Mouse (Mus musculus): ENCODE results near the gene Galnt2.
A peak's percentile ranks its signal among the peaks of the same experiment; 100 is the strongest.

Gene Galnt2

DNA sequence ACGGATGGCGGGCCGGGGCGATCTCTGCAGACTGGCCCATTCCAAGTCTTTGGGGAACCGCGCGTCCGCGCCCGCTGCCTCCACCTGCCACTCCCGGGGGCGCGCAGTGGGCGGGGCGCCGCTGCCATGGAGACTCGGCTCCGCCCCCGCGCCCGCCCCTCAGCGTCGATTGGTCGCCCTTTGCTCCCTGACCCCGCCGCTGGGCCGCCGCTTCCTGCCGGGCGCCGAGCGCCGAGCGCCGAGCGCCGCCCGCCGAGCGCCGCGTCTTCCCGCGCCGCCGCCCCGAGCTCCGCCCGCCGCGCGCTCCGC is at the start of gene Galnt2:
Galnt2 (plus strand) TSS at position 216 of the 309 bp plus-strand sequence.
- DNase-seq (ENCODE audit: low spot score in 2 of 2) = peak; percentile 84 to 93

DNA sequence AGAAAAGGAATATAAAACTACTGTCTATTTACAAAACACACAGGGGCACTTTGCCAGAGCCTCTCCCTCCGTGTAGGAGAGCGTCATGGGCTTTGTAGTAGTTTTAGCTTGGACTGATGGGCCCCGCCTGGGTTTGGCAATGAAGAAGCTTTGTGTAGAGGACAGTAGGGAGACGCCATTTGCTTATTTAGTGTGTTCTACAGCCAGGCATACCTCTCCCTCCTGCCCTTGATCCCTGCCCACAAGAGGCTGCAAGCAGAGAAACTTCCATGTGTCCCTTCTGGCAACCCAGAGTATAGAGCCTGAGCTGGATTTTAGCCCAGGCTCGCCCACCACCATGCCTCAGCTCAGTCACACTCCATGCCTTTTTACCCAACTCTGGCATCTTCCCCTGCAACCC is 49.4 kb upstream of the Galnt2 start:
- DNase-seq (ENCODE audit: low spot score in 2 of 2) = no peak

DNA sequence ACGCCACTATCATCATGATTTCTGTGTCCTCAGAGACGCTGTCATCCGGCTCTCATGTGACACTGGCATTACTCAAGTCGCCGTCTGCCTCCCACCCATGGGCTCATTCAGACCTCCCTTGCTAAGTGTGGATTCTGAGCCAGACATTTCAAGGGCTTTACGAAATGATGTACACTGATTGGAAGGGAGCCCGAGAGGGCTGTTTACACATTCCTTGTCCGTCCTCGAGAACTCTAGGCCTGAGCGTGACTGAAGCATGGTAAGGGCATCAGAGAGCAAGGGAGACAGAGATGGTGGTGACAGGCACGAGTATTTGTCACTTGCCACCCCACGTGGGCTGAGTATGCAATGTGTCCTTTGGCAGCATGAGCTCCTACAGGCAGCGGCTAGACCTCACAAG is 49.0 kb upstream of the Galnt2 start:
- no peak for DNase-seq (ENCODE audit: low spot score in 2 of 2)

DNA sequence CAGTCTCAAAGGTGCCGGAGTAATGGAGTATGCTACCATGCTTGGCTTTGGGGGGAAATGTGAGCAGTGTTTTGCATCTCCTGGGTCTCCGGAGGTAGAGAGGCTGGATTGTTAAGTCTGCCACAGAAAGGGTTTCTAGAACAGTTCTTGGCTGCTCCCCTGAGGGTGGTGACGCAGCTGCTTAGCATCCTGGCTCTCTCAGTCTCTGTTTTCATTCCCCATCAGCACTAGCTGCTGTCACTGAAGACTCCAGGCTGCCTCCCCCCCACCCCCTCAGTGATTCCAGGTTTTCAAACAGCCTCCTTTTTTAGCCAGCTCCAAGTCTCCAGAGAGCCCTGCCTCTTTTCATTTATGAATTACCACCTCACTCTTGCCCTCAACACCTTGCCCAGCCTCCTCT is 47.1 kb upstream of the Galnt2 start:
- DNase-seq (ENCODE audit: low spot score in 2 of 2) = no peak

DNA sequence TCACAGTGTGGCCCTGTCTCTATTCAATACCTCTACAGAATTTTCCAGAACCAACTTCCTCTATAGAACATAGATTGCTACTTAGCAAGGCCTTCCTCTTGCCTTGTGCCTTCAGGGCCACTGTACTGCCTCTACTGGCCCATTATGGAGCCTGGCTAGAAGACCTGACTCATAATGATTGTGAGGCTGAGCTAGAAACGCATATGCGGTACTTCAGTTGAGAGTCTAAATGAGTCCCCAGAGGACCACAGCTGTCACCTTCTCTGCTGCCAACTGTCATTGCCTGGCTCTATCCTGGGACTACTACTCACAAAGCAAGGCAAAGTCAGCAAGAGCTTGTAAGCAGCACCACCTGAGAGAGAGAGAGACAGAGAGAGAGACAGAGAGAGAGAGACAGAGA is 46.7 kb upstream of the Galnt2 start:
- no peak for DNase-seq (ENCODE audit: low spot score in 2 of 2)

DNA sequence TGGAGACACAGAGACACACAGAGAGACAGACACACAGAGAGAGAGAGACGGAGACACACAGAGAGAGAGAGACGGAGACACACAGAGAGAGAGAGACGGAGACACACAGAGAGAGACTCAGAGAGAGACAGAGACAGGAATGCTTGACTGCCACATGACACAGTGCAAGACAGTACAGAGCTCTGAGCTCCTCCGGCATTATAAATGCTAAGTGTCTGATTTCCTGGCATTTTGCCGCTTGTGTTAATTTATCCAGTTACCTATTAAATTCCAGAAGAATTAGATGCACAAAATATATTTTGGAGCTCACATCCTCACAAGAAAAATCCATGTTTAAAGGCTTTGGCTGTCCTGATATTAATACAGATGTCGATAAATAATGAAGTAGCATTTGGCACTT is 46.1 kb upstream of the Galnt2 start:
- DNase-seq (ENCODE audit: low spot score in 2 of 2) = no peak

DNA sequence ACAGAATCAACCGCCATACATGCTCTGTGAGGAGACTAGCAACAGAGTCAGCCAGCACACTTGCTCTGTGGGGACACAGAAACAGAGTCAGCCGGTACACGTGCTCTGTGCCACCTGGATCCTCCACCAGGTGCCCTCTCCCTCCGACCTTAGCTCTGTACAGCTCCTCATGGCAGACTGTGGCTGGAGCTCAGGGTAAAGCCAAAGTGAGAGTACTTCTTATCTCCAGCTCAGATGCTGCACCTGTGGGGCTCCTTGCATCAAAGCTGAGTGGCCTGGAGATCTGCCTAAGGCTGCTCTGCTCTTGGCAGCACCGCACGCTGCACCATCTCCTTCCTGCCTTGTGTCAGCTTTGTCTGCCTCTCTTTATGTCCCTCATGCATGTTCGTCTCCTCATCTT is 40.8 kb upstream of the Galnt2 start:
- no peak for DNase-seq (ENCODE audit: low spot score in 2 of 2)

DNA sequence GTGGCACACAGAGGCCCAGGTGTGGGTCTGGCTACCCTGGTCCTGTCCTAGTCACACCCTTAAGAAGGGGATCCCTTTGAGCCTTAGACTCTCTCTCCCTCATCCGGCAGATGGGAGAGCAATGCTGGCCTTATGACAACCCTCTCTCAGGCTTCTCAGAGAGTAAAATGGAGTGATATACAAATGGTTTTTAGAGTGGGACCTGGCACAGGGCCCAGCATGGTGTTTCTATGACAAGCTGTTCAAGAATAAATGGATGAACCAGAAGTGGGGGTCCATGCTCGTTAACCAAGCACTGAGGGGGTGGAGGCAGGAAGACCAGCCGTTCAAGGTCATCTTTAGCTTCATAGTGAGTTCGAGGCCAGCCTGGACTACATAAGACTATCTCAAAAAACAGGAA is 38.9 kb upstream of the Galnt2 start:
- DNase-seq (ENCODE audit: low spot score in 2 of 2) = no peak

DNA sequence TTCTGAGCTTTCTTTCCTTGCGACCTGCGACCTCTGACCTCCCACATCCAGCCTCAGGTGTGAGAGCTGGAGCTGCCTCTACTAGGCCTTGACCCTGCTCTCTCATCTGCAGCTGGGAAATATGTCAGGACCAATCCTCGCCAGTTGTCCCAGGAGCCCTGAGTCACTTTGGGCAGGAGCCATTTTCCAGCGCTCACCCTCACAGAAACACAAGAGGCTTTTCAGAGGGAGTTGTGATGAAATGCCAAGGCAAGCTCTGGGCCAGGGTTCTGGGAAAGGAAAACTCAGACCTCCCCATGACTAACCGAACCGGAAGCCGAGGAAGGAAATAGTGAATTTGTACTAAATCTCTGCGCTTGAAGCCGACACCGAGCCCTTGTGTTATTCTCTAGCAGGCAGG is 38.2 kb upstream of the Galnt2 start:
- no peak for DNase-seq (ENCODE audit: low spot score in 2 of 2)

DNA sequence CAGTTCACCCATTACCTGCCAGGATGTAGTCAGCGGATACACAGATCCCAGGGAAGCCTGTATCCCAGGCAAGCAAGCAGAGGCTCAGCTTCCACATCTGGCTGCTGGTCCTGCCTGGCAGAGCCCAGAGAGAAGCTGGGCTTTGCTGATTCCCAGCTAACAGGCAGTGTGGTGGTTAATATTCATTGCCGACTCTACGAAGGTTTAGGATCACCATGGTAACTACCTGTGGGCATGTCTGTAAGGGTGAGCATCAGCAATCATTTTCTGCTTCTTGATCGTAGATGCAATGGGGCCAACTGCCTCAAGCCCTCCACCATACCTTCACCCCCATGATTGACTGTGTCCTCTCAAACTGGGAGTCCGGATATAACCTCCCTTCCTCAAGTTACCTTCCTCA is 37.2 kb upstream of the Galnt2 start:
- no peak for DNase-seq (ENCODE audit: low spot score in 2 of 2)

DNA sequence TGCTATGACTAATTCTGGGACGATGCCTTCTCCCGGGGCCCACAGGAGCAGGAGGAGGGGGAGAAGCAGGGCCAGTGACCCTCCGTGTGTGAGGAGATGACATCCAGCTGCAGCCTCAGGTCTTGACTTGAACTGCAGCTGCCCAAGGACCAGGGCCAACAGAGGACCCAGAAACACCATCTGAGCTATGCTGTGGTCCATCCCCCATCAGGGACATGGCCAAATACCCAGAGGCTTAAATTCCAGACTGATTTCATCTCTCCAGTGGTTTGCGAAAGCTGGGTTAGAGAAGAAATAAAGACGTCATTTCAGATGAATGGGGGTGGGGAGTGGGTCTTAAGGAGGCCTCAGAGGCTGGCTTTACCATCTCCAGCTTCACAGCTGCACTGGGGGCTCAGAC is 35.0 kb upstream of the Galnt2 start:
- DNase-seq (ENCODE audit: low spot score in 2 of 2) = no peak

DNA sequence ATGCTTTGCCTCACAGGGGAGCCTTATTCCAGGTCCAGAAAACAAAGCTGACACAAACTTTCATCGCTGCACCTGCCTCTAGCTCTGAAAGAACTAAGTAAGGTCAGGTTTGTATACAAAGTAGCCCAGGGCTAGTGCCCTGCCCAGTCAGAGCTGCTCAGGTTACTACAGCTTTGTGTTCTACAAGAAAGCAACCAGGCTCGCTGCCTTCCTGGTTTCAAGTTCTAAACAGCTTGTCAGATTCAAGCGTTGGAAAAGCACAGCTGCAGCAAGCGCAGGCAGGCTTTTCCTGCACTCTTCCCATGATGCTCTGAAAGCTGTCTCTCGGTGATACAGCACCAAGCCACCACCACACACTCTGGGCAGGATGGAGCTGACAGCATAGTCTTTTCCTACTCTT is 34.4 kb upstream of the Galnt2 start:
- DNase-seq (ENCODE audit: low spot score in 2 of 2) = no peak

DNA sequence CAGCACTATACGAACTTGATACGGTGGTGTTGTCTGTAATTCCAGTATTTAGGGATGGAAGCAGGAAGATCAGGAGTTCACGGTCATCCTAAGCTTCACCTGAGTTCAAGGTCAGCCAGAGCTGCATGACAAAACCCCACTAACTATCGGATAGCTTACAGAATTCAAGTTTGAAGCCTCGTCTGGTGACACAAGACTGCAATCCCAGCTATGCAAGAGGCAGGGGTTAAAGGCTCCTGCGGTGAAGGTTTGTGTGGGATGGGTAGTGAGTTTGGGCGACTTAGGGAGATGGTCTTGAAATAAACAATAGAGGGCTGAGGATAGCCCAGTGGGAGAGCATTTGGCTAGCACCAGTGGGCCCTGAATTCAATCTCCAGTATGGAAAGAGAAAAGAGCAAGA is 33.0 kb upstream of the Galnt2 start:
- no peak for DNase-seq (ENCODE audit: low spot score in 2 of 2)

DNA sequence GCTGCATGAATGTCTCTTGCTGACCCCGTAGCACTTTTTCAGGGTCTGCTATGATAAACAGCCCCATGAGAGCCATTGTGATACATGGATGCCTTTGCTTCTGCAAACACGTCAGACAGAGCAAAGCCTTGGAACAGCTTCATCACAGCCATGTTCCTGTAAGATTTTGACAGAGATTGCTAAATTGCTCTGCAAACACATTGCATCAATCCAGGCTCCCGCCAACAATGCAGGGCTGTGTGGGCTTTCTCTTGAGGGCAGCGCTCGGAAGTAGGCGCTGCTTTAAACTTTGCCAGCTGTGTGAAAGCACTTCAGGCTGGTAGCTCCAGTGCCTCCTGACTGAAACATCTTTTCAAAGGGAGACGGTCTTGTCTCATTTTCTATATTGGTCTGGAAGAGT is 30.8 kb upstream of the Galnt2 start:
- DNase-seq (ENCODE audit: low spot score in 2 of 2) = no peak

DNA sequence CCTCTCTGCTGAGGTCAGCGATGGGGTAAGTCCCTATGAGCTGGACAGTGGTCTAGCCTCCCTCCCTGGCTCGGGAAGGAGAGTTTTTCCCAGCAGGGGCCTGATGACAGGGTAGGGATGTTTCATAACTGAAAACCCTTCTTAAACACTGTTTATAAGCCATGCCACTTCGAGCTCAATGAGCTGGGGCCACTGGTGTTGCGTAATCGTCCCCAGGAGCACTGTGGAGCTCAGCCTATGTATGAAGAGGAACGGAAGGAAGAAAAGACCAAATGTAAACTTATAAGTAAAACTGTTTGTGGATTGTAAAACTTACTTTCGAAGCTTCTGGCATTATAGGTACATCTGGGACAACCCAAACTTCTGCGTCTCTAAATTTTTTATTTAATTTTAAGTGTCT is 29.5 kb upstream of the Galnt2 start:
- DNase-seq (ENCODE audit: low spot score in 2 of 2) = no peak

DNA sequence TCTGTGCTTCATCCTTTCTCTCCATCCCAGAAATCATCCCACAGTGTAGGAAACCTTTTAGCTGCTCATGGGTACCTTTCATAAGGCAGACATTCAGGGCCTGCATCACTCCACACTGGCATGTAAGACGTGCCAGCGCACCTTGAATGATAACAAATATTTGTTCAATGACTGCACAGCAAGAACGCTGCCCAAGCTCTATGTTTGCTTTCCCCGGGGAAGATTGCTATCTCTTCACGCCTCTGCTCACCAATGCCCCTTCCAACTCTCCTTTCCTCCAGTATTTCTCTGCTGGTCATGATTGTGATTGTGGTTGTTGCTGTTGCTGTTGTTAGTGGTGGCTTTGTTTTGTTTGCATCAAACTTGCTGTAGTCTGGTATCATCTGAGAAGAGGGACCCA is 28.3 kb upstream of the Galnt2 start:
- no peak for DNase-seq (ENCODE audit: low spot score in 2 of 2)

DNA sequence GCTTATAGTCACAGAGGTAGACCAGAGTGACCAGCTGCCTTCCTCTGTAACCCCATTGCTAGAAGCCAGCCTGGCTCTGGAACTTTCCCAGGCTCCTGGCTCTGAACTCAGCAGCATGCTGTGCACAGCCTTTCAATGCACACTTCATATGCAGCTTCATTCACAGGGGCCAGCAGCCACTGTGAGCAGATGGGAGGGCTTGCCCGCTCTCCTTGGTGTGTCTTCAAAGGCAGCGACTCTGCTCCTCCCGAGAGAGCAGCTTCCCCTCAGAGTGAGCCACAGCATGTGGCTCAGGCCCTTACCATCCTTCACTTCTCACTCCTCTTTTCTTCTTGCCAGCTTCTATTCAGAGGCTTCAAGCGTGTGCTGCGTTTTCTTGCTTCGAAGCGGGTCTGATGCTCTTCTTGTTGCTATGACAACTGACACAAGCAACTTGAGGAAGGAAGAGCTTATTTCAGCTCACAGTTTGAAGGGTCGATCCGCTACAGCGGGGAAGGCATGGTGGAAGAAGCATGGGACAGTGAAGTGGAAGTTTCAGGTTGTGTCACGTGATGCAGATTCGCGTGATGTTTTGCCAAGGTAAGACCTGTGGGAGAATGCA is 27.1 kb upstream of the Galnt2 start:
- DNase-seq (ENCODE audit: low spot score in 2 of 2) = no peak

DNA sequence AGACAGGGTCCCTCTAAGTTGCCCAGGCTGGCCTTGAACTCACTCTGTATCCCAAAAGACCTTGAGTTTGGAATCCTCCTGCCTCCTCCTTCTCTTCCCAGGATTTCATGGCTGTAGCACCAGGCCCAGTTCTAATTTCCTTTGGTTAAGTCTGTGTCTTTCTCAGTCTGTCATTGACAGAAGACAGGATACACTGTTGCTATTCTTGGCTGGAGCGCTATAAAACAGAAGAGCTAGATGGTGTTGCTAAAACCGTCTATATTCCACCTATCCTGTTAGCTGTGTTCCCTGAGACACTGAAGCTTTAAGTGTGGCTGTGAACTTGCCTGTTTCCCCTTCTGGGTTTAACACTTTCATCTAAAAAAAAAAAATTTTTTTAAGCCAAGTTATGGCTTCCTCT is 19.0 kb upstream of the Galnt2 start:
- no peak for DNase-seq (ENCODE audit: low spot score in 2 of 2)

DNA sequence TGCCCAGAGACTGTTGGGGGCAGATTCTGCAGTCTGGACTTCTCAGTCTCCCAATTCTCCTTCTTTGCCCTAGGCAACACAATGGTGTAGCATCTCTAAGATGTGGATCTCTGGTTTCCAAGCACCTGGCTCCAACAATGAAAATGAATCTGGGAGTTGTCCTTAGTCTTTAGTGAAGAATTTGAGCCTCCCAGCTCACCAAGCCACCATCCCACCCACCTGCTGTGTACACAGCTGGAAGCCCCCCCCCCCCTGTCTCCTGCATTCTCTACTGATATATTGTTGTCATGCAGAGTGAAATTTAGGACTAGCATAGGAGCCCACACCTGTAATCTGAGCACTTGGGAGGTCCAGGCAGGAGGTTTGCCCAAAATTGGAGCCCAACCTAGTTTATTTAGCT is 14.2 kb upstream of the Galnt2 start:
- no peak for DNase-seq (ENCODE audit: low spot score in 2 of 2)

DNA sequence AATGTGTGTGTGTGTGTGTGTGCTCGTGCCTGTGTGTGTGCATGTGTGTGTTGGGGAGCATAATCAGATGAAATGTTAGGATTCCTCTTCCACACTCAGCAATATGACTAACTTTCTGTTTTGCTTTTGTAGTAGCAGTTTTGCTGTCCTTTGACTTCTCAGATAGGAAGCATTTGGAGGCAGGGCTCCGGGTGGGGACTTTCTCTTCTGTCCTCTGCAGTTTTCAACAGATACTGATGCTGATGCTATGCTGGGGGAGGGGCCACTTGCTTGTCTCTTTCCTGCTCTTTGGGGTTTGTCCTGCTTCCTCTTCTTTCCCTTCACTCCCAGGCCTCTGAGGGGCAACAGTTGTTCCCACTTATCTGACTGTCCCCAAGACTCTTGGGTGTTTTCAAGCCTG is 1.3 kb upstream of the Galnt2 start:
- no peak for DNase-seq (ENCODE audit: low spot score in 2 of 2)

DNA sequence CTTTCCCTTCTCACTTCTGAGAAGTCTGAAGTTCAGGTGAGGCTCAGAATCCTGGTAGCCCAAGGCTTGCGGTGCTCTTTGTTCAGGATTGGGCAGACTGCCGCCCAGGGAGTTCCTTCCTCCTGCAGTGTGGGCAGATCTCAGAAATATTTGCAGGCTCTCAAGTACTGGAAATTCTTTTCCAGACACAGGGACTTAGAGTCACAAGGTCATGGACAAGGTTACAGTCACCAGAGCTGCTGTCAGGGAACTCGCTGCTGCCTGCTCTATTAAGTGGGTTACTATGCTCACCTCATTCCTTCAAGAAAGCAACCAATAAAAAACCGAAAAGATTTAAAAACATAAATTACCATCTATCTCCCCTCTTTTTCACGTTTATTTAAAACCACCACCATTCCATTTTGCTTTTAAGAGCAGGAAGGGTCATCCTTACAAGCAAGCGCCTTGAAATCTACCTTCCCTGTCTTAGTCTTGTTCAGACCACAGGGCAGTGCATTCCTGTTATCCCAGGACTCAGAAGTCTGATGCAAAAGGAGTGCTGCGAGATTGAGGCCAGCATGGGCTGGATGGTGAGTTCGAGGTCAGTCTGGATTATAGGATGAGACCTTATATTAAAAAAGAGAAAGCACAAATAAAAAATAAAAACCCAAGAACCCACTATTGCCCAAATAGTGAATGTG is 555 bp upstream of the Galnt2 start:
- no peak for DNase-seq (ENCODE audit: low spot score in 2 of 2)

DNA sequence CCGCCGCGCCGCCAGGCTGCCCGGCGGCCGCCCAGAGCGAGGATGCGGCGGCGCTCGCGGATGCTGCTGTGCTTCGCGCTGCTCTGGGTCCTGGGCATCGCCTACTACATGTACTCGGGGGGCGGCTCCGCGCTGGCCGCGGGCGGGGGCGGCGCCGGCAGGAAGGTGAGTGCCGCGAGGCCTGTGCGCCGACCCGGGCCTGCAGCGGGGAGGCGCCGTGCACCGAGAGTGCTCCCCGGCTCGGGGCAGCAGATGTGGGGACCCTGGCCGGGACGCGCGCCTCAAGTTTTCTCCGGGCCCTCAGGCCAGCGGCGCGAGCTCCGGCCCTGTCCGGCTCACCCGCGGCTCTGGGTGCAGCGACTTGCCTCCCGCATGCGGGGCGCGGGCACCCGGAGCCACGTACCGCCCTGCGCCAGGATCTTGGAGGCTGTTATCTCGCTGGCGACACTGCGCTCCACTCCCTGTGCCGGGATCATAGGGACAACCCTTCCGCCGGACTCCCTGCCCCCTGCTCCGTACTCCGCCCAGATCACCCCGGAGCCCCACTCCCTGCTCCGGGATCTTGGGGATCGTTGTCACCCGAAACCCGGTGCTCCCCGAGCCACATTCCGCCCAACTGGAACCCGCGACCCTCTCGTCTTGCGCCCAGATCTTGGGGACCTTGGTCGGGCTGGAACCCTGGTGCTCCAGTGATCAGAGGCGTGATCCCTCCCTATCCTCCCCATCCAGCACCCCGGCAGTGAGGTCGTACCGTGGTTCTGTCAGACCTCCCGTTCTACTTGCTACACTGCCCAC is 491 bp downstream of the Galnt2 start:
- DNase-seq (ENCODE audit: low spot score in 2 of 2) = peak; percentile 58 to 78

DNA sequence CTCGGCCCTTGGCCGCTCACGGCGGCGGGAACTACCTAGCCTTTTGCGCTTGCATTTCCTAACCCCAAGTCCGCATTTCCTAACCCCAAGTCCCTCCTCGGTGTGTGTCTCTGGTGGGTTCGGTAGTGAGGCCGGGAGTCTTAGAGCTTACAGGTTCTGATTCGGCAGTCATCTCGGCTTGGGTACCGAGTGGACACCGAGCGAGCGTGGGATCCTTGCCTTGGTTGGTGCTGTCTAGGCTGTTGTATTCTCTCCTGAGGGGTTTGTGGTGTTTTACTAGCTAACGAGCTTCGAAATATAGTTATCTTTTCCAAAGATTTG is 1.0 kb downstream of the Galnt2 start:
- no peak for DNase-seq (ENCODE audit: low spot score in 2 of 2)

DNA sequence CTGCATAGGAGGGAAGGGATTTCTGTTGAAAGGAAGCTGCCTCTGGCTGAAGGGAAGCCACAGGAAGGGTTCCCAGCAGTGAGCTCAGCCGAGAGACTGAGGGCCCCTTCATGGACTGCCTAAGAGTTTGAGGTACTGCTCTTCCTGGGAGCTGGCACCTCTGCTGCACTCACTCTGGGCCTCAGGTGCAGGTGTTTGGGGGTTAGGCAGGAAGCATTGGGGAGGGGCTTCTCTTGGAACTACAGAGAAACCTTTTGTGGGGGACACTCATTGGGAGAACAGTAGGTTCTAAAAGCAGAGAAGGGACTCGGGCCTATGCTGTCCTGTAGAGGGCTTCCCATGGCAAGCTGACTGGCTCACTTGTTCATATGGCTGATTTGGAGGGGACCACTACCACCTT is 3.3 kb downstream of the Galnt2 start:
- no peak for DNase-seq (ENCODE audit: low spot score in 2 of 2)

Data from spleen, postnatal 4 days (tissue).